Mouse (Mus musculus) hindlimb bud, embryonic 11.5 days (tissue): ENCODE measurements around the gene Oosp2.

Source experiments
- DNase-seq: peaks from one replicate; pipeline ENCODE4 v3.0.0-alpha.2; 2012; ENCODE audit warnings: low read depth, low spot score; ENCODE audit errors: extremely low spot score

The Oosp2 gene

GRCm38 (mm10) chr19:11660459-11660858 lies at the start of gene Oosp2:
TSS of gene Oosp2 (minus strand) at chr19:11660559.
- DNase-seq, result no peak

GRCm38 (mm10) chr19:11698342-11698741 lies 38.0 kb upstream of the Oosp2 start:
- no peak for DNase-seq

DNA sequence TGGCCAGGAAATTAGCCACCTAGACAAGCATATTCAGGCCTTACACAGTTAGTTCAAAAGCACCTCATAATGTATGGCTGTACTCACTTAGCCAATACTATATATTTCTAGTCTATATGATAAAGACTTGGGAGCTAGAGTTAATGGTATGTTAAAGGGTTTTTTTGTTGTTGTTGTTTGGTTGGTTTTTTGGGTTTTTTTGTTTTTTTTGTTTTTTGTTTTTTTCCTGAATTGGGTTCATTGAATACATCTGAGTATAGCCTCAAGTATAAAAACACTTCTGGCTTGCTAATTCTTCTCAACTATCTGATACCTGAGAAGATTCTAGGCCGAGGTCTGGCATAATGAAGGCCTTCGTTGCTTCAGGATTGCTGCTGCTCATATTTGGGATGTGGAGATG lies 36.4 kb upstream of the Oosp2 start, which contains the start of gene Oosp3:
Gene Oosp3, plus strand, starts transcription at position 301 of the 400 bp plus-strand sequence.
- DNase-seq, result no peak

GRCm38 (mm10) chr19:11691454-11691853 lies 31.1 kb upstream of the Oosp2 start:
- no peak for DNase-seq

DNA sequence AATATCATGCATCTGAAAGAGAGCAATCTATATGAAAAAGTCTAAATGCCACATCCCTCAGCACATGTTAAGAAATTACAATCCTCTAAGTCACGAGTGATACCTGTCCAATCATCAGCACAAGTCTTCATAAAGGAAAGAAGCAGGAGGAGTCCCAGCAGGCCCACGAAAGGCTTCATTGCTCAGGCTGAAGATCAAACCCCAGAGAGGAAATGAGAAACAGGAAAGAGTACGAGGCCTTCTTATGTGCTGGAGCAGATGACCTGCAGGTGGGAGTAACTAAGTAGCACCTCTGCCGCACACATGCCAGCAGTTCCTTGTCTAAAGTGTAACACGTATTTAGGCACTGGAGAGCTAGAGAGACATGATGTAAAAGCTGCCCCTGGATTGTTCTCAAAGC lies 30.5 kb upstream of the Oosp2 start, which contains the start of gene Oosp1:
Gene Oosp1, minus strand, starts transcription at position 312 of the 400 bp plus-strand sequence.
- no peak for DNase-seq

DNA sequence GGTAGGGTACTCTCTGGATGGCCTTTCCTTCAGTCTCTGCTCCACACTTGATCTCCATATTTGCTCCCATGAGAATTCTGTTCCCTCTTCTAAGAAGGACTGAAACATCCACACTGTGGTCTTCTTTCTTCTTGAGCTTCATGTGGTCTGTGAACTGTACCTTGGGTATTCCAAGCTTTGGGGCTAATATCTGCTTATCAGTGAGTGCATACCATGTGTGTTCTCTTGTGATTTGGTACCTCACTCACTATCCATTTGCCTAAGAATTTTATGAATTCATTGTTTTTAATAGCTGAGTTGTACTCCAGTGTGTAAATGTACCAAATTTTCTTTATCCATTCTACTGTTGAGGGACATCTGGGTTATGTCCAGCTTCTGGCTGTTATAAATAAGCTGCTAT lies 1.2 kb upstream of the Oosp2 start:
- DNase-seq, result no peak

DNA sequence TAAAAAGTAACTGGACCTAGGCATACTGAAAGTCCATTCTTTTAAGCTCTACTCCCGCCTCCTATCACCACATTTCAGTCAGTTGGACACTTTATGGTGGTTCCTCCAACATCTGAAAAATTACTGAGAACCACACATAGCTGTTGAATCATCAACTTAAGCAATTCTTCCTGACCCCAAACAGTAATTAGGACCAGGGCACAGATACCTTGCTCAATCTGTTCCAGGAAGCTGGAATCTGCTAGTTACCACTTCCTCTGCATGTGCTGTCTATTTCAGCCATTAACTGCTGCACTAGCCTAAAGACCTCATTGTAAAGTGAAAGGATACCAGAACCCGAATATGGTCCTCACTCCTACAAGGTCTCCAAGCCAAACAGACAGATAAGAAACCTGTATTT lies 1.2 kb downstream of the Oosp2 start:
- no peak for DNase-seq

- DNase-seq, result no peak
Observed at GRCm38 (mm10) chr19:11649564-11649963, 10.8 kb downstream of the Oosp2 start.

DNA sequence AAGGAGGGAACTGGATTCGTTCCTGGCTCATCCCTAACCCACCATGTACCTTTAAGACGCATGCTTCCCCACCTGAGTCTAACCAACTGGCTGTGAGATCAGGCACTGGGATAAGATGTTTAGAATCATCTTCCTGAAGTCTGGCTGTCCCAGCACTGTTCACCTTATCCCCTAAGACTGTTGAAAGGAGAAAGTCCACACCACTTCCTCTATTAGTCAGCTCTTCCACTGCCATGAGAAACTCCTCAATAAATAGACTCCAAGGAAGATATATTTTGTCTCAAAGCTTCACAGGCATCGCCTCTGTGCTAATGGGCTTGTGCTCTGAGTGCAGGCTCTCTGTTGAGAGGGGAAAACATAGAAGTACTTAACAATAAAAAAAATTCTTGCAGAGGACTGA lies 14.2 kb downstream of the Oosp2 start:
- no peak for DNase-seq

- no peak for DNase-seq
Observed at GRCm38 (mm10) chr19:11640732-11641131, 19.6 kb downstream of the Oosp2 start, which contains the start of gene Ms4a3. TSS of gene Ms4a3 (minus strand) at chr19:11640851.

GRCm38 (mm10) chr19:11639038-11639437 lies 21.3 kb downstream of the Oosp2 start:
- DNase-seq, result no peak

DNA sequence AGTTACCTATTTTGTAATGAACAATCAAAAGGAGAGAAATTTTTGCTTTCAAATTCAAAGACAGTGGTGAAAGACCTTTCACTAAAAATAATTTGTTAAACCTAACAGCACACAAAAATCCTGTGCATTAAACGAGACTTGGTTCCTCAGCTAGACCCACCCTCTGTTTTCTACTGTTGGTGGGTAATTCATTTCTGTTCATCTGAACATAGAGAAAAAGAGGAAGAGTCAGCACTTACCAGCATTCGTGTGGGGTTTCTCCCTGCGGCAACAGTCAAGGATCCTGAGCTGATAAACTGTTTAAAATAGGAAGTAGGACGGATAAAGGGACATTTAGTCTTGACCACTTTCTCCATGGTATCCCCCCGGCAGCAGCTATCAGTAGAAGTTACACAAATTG lies 24.8 kb downstream of the Oosp2 start:
- DNase-seq, result no peak

DNA sequence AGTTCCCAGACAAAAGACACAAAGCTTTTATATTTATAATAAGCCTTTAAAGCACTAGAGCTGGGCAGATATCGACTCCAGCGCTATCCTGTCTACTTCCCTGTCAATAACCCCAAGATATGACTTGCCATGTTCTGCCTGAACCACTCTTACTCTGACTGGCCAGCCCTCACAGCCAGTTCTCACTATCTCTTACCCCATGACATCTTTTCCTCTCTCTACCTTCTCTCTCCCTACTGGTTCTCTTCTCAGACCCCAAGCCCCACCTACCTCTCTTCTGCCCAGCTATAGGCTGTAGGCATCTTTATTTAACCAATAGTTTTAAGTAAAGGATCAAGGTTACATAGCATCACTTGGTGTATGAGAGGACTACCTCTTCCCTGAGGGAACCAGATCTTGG lies 26.0 kb downstream of the Oosp2 start:
- no peak for DNase-seq

DNA sequence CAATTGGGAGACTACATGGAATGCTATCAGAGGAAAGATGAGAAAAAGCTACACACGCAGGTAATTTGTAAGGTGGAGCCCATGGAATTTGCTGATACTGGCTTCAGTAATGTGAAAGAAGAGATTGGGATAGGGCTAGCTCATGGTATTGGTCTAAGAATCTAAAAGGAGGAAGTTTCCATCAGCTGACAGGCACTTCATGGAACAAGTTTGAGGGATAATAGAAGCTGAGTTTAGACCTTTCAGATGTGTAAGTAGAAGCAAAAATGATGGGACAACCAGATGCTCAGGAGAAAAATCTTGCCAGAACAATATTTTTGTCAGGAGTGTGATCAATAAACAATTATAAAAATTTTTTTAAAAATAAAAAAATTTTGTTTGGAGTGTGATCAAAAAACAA lies 26.6 kb downstream of the Oosp2 start:
- no peak for DNase-seq

- no peak for DNase-seq
Observed at GRCm38 (mm10) chr19:11625231-11625630, 35.1 kb downstream of the Oosp2 start.

DNA sequence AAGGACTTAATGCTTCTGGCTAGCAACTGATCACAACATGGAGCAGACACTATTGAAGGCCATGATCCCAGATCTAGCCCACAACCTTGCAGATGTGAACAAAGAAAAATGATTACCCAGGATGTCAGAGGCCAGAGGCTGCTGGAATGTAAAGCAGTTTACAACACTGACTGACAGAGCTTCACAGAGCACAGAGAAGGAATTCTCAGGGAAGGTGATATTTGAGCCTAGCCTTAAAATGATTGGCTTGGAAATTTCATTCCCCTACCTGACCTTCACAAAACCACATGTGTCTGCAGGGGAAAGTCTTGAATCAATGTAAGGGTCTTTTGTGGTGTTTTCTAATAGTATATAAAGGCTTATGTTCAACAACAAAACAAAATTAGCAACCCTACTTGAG lies 35.6 kb downstream of the Oosp2 start:
- DNase-seq, result no peak

DNA sequence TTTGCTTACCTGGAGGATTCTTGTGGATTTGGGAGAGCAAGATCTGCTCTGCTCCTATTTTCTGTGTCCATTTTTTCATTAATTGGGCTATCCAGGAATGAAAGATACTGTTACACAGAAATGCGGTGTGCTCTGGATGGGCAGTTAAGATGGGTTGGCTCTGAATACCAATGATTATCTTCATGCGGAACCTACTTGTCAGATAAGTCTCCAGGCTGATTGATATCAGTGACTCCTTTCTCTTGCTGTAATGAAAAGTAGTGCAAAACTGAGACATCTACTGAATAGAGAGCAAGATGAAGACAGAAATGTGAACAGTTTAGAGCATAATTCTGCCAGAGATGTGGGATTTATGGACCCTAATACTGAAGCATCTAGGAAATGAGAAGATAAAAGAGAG lies 36.8 kb downstream of the Oosp2 start, which contains the start of gene Ms4a2:
Gene Ms4a2, minus strand, starts transcription at position 169 of the 400 bp plus-strand sequence.
- no peak for DNase-seq

GRCm38 (mm10) chr19:11617983-11618382 lies 42.4 kb downstream of the Oosp2 start:
- no peak for DNase-seq

GRCm38 (mm10) chr19:11614805-11615204 lies 45.6 kb downstream of the Oosp2 start:
- no peak for DNase-seq

DNA sequence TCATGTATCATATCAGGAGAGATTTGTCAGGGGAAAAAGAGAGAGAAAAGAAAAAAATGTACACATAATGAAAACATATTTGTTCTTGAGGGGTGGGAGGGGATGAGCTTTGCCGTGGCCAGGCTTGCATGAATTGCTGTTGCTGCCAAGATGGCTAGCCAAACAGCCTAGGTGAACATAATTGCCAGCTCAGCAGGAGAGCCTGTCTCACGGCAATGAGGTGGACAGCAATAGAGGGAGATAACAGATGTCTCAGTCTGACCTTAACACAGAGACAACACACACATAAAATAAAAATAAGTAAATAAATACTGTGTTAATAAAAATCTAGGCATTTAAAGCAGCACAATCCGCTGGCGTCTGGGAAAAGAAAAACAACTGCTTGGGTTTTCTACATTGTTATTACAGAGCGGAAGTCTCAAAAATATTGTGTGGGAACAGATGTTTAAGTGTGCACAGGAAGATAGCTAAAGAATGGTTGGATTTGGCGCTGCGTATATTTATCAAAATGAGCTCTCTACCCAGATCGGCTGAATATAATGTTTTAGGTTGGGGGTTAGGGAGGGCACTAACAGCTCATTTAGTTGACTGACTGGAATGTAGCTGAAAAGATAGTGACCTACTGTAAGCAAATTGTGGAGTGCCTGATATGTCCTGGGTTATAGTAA lies 46.4 kb downstream of the Oosp2 start:
- DNase-seq, result no peak

GRCm38 (mm10) chr19:11613084-11613483 lies 47.3 kb downstream of the Oosp2 start:
- DNase-seq, result no peak

DNA sequence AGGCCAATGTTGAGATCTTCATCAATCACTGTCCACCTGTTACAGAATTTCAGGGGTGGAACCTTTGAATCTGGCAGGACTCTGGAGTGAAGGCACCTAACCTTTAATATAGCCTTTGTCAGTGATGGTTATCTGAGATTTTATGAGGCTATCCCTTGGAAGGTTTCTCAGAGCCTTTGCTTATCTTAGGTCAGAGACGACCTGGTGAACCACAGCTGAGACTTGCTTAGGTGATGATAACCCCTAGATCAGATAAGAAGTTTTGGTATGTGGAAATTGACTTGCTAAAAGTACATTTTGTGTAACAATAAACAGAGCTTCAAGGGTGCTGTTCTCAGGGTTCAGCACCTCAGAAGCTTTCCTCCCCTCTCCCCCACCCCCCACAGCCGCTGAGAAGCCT lies 48.1 kb downstream of the Oosp2 start:
- no peak for DNase-seq

DNA sequence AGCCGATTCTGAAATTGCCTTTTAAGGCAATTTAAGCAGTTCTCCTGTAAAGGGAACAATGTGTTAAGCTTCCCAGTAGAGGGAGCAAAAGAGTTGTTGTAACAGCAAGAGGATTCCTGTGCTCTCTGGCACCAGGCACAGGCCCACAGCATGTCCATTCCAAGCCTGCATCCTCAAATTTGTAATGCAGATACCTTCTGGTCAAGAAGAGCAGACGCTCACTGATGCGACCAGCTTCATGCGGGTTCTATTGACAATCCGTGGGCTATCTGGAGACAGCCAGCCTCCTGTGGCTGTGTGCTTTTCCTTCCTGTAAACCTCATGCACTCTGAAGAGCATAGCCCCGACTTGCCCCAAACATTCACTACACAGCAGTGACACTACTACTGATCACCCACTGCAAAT lies 48.8 kb downstream of the Oosp2 start:
- DNase-seq, result no peak
